Mouse (Mus musculus) lung, postnatal 0 days (tissue): ENCODE results near the gene Dennd2d. TPM values are rescaled to one million over a fixed set of nuclear protein-coding genes. Genes with fewer than 3 reads are reported as not detected.
A peak's percentile ranks its signal among the peaks of the same experiment; 100 is the strongest.

Experiments used
- ATAC-seq: fragments of 200-750 bp; cut with Nextera tagmentation; 2 replicates; pipeline ENCODE4 v1.8.0; 2017; ENCODE audit warnings: moderate library complexity
- DNase-seq: peaks from one replicate; pipeline ENCODE4 v3.0.0-alpha.2; 2016; ENCODE audit warnings: low spot score
- H3K27ac ChIP-seq: fragments of 300-500 bp; sonication (generic); 2 replicates; pipeline ENCODE4 v1.5.1; 2014; ENCODE audit warnings: antibody characterized with exemption, mild to moderate bottlenecking, low read length, mixed read lengths
- H3K27me3 ChIP-seq: fragments of 300-500 bp; sonication (generic); replicated peaks from 2 replicates; pipeline ENCODE4 v1.6.1; 2014; ENCODE audit warnings: low read length, mixed read lengths; ENCODE audit not compliant: insufficient read depth
- H3K36me3 ChIP-seq: fragments of 300-500 bp; sonication (generic); 2 replicates; pipeline ENCODE4 v1.6.1; 2014; ENCODE audit warnings: low read length, mixed read lengths; ENCODE audit not compliant: insufficient read depth
- H3K4me1 ChIP-seq: fragments of 300-500 bp; sonication (generic); 2 replicates; pipeline ENCODE4 v1.6.1; 2014; ENCODE audit warnings: antibody characterized with exemption, low read depth, low read length, mixed read lengths; ENCODE audit not compliant: insufficient read depth
- H3K4me2 ChIP-seq: fragments of 300-500 bp; sonication (generic); replicated peaks from 2 replicates; pipeline ENCODE4 v1.6.1; 2014; ENCODE audit warnings: low read depth, mild to moderate bottlenecking, low read length, moderate library complexity, mixed read lengths
- H3K4me3 ChIP-seq: fragments of 300-500 bp; sonication (generic); 2 replicates; pipeline ENCODE4 v1.5.1; 2014; ENCODE audit warnings: low read depth, low read length
- H3K9ac ChIP-seq: fragments of 300-500 bp; sonication (generic); replicated peaks from 2 replicates; pipeline ENCODE4 v1.6.1; 2014; ENCODE audit warnings: low read depth, mild to moderate bottlenecking
- H3K9me3 ChIP-seq: fragments of 300-500 bp; sonication (generic); 2 replicates; pipeline ENCODE4 v1.6.1; 2016; ENCODE audit warnings: low read length, mixed read lengths
- CTCF ChIP-seq: IDR thresholded peaks from 2 replicates; pipeline ENCODE4 v1.5.1; 2016; ENCODE audit warnings: antibody characterized with exemption, mild to moderate bottlenecking
- EP300 ChIP-seq: IDR thresholded peaks from 2 replicates; pipeline ENCODE4 v1.6.1; 2016; ENCODE audit warnings: antibody characterized with exemption, mild to moderate bottlenecking, control low read depth
- WGBS: fragments of 180-500 bp; shearing (Covaris S2); extraction: QIAGEN DNeasy Blood & Tissue Kit; methylation state at CpG from one replicate; pipeline ENCODE4 v1.1.7; 2014; 5-methylcytosine and 5-hydroxymethylcytosine counted together
- polyA plus RNA-seq: library from polyadenylated mRNA; unstranded; fragments of >200 nt; fragmentation: Nextera tagmentation; extraction: Ambion mirVana; gene quantifications from 2 replicates; pipeline ENCODE4 v1.2.1, GENCODE M21; 2015

The Dennd2d gene
- polyA plus RNA-seq, 1 experiment from 2014 or later, result 19.6 TPM

DNA sequence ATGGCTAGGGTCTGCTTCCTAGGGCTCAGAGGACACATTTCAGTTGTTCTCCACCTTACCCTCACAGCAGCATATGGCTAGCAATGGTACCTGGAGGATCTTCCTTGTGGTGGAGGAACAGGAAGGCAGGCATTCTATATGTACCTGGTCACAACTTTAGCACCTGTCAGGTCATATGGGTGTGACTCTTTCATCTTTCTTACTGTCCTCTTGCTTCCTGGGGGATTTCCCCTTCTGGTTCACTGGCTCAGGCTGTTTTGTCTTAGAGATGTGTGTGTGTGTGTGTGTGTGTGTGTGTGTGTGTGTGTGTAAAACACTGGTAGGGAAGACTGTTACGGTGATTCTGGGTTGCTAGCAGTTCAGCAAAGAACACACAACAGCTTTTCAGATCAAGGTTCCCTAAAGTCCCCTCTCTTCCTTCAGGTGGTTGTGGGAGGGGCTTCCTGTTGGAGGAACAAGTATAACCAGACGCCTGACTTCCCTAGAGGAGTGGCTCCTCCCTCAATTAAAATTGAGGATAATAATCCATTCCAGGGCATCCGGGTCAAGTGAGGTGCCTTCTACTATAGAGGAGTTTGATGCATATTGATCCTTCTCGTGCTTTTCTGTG, 1.7 kb downstream of the Dennd2d start:
- Histone ChIP-seq H3K27ac (peak overlapping the region; percentile 62), H3K9ac (no peak overlapping the region), H3K9me3 (no peaks in the 10 kb centered on the region), H3K27me3 (no peaks in the 10 kb centered on the region), H3K36me3 (no peaks in the 10 kb centered on the region), H3K4me1 (peaks cover 7% of the 10 kb centered on the region; the same call in 1 of the 2 replicates), H3K4me2 (peak overlapping the region; percentile 92; the same call in 1 of the 2 replicates), H3K4me3 (no peak overlapping the region; the same call in 1 of the 2 replicates)
- TF ChIP-seq EP300, result no peak
- ATAC-seq, result no peak
- peak; percentile 53 for DNase-seq
- 54% methylated on average over 4 of the region's 4 CpGs for WGBS

DNA sequence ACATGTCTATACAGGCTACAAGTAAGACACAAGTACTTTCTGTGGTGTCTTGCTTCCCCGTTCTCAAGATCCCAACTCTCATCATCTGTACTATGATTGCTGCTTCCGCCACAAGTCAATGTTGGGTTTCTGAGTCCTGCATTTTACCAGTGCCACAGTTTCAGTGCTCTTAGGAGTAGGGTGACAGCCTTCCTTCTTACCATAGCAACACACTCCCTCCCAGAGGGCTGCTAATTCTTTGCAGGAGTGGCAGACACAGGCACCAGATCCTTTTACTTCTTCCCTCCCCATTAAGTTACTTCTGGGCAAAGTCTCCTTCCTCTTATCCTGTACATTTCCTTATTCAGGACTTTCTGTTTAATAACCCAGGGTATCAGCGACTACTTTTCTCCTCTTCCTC, 2.7 kb downstream of the Dennd2d start:
- H3K4me2 ChIP-seq, result peak overlapping the region; percentile 28; the same call in 1 of the 2 replicates
- TF ChIP-seq CTCF (no peak), EP300 (no peak)
- ATAC-seq (no peak), DNase-seq (no peak)
- H3K4me3 ChIP-seq, result no peak overlapping the region
- H3K27ac ChIP-seq, result 0 out of 2 replicates have a peak overlapping the region, but pooled peaks have one; percentile 20
- WGBS, result 79% methylated on average over 3 of the region's 3 CpGs
- H3K9me3 ChIP-seq, result no peaks in the 10 kb centered on the region
- H3K9ac ChIP-seq, result no peak overlapping the region
- H3K36me3 ChIP-seq, result no peaks in the 10 kb centered on the region
- peaks cover 7% of the 10 kb centered on the region; the same call in 1 of the 2 replicates for H3K4me1 ChIP-seq
- no peaks in the 10 kb centered on the region for H3K27me3 ChIP-seq

DNA sequence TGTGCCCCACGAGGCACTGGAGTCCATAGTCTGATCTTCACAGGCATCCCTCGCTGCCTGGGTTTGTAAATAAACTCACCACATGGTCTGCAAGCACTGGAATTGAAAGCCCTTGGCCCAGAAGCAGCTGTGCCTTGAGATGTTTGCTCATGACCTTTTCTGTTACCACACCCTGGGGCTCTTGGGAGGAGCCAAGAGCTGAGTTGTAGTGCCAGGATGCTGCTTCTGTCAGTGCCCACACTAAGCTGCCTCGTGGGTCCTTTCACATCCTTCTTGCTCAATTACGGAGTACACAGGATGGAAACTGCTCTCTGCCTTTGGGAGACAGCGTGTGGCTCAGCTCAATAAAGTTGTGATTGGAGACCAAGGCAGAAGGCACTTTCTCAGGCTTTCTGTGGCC, 3.6 kb downstream of the Dennd2d start:
- peaks cover 7% of the 10 kb centered on the region; the same call in 1 of the 2 replicates for H3K4me1 ChIP-seq
- WGBS, result 51% methylated on average over 5 of the region's 5 CpGs
- H3K4me2 ChIP-seq, result peak overlapping the region; percentile 8; the same call in 1 of the 2 replicates
- H3K9ac ChIP-seq, result no peak overlapping the region
- H3K36me3 ChIP-seq, result no peaks in the 10 kb centered on the region
- no peaks in the 10 kb centered on the region for H3K27me3 ChIP-seq
- DNase-seq (peak; percentile 73), ATAC-seq (peak; percentile 36)
- H3K27ac ChIP-seq, result no peak overlapping the region
- TF ChIP-seq EP300 (no peak), CTCF (no peak)
- H3K9me3 ChIP-seq, result no peaks in the 10 kb centered on the region
- H3K4me3 ChIP-seq, result no peak overlapping the region

DNA sequence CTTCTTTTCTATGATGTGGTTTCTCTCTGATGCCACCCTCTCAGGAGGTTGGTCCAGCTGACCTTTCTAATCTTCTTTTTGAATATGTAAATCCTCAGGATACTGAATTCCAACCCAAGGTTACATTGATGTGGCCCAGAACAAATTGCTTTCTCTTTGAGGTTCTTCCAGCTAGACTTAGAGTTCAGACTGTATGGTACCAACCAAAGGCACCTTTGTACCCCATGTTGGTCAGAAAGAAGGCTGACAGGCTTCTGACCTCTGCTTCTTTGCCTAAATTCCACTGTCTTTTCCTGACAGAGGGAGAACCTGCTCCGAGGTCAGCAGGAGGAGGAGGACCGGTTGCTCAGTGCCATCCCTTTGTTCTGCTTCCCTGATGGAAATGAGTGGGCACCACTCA, 5.3 kb downstream of the Dennd2d start:
- H3K9me3 ChIP-seq, result no peaks in the 10 kb centered on the region
- no peak overlapping the region for H3K4me2 ChIP-seq
- no peak overlapping the region for H3K4me3 ChIP-seq
- ATAC-seq (no peak), DNase-seq (no peak)
- H3K4me1 ChIP-seq, result peaks cover 11% of the 10 kb centered on the region; the same call in 1 of the 2 replicates
- no peak overlapping the region for H3K27ac ChIP-seq
- TF ChIP-seq EP300, result no peak
- TF ChIP-seq CTCF, result no peak
- 85% methylated on average over 2 of the region's 2 CpGs for WGBS
- no peaks in the 10 kb centered on the region for H3K36me3 ChIP-seq
- no peak overlapping the region for H3K9ac ChIP-seq
- H3K27me3 ChIP-seq, result no peaks in the 10 kb centered on the region

DNA sequence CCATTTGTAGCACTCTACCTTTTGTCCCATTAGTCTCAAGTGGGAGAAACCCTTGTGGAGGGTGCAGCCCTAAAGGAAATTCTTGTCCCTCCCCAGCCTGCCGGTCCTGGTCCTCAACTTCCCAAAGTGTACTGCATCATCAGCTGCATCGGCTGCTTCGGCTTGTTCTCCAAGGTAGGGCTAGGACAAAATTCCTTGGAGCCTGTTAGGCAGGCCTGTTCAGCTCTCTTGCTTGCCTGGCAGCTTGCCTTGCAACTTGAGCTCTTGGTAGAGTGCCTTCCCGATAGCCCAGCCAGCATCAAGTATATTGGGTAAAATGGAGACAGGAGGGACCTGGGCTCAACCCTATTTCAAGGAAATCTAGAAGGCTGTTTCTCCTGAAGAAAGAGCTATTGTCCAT, 8.0 kb downstream of the Dennd2d start:
- peak; percentile 43 for ATAC-seq
- Histone ChIP-seq H3K9me3 (no peaks in the 10 kb centered on the region), H3K4me3 (no peak overlapping the region), H3K36me3 (no peaks in the 10 kb centered on the region), H3K27me3 (no peaks in the 10 kb centered on the region), H3K4me1 (peaks cover 4% of the 10 kb centered on the region; the same call in 1 of the 2 replicates), H3K4me2 (no peak overlapping the region), H3K27ac (no peak overlapping the region), H3K9ac (no peak overlapping the region)
- TF ChIP-seq EP300, result 0 out of 2 replicates have a peak, but pooled peaks have one; percentile 22
- TF ChIP-seq CTCF, result no peak
- DNase-seq, result peak; percentile 65
- WGBS, result 59% methylated on average over 4 of the region's 4 CpGs

DNA sequence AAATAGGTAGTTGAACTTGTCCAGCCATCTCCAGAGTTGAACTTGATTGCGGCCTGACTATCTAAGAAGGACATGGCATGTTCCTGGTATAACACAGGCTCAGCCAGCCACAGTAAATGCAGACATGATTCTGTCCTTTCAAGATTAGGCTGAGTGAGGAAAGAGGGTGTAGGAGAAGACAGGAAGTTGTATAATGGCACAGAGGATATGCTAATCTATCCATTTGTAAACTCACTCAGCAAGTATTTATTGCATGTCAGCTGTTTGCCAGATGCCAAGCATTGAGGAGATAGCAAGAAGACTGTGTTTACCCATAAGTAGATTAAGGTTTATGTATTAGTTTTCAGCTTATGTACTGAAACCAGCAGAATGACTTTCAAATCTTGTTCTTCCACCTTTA, 10.5 kb downstream of the Dennd2d start:
- Histone ChIP-seq H3K27me3 (no peaks in the 10 kb centered on the region), H3K9me3 (no peaks in the 10 kb centered on the region), H3K4me1 (peaks cover 17% of the 10 kb centered on the region; the same call in 1 of the 2 replicates), H3K36me3 (no peaks in the 10 kb centered on the region), H3K4me3 (no peak overlapping the region), H3K9ac (no peak overlapping the region), H3K27ac (no peak overlapping the region), H3K4me2 (no peak overlapping the region)
- ATAC-seq, result no peak
- DNase-seq, result no peak
- 94% methylated on average over 1 of the region's 1 CpGs for WGBS
- TF ChIP-seq EP300, result no peak
- TF ChIP-seq CTCF, result no peak
